Mouse (Mus musculus) layer of hippocampus, adult 8-10 months (tissue): ENCODE results near the gene Samd4b. TPM values are rescaled to one million over a fixed set of nuclear protein-coding genes. Genes with fewer than 3 reads are reported as not detected.

ENCODE experiments used
- DNase-seq, 2 experiments: peaks; one replicate each; pipeline ENCODE4 v3.0.0; 2022; ENCODE audit warnings: low spot score in 2 of 2
- total RNA-seq, 4 experiments: library from RNA; stranded (reverse); gene quantifications; 2 replicates each; pipeline ENCODE4 v1.2.4; 2022

Samd4b gene
- total RNA-seq, 4 experiments from 2014 or later, result 62.6 to 73.9 (median 66.2) TPM

DNA sequence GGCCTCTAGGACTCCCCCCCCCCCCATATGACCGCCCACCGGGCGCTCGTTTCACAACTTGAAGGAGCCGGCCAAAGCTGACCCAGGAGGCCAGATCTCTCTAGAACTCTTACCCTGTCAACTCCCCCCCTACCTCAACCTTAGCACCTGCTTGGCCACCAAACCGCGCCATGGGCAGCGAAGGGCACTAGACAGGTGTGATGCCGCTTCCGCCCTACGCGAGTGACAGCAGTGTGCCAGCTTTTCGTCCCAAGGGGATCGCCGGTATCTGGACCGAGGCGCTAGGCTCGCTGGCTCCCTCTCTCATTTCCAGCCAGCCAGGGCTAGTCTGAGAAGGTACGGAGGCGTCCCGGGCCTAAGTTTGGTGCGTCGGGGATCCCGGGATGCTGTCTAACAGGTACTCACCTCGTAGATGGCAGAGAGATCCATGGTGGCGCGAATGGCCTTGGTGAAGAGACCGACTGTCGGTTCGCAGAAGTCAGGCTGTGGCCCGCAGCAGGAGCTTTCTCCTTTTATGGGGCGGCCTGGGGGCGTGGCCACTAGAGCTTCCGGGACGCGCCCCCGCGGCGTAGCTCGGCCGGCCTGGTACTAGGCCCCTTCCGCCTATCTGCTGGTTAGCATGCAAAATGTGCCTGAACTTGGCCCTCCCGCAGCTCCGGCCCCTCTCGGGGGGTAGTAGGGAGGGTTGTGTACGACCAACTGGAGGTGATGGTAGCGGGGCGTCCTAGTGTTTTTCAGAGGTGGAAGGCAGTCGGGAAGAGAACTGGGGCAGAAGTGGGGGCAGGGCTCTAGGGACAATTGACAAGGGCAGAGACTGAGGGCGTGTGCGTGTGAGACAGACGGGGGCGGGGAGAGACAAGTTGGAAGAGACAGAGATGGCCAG is 218.9 kb downstream of the Samd4b start:
- peak; percentile 70 to 80 for DNase-seq

DNA sequence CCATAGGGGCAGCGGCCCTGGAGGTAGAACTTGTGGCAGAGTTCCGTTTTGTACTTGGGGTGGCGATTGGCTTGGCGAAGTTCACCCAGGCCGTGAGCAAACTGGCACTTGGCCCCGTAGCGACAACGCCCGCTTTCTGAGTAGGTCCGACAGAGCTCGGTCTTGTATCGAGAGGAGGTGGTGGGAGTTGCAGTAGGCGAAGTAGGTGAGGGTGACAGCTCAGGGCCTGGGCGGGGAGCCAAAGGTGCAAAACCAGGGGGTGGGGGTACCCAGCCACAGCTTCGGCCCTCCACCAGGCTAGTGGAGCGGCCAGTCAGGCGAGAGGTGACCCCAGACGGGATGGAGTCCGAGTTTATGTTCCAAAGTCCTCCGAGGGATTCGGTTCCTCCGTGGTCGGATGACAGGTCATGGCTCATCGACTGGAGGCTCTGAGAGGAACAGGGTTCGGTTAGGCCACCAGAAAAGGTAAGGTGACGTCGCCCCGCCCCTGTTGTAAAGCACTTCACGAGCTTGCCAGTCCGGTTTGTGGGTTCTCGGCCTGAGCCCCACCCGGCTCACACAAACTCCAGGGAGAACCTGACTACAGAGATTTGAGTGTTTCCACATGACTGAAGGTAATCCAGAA is 219.8 kb downstream of the Samd4b start:
- no peak for DNase-seq

DNA sequence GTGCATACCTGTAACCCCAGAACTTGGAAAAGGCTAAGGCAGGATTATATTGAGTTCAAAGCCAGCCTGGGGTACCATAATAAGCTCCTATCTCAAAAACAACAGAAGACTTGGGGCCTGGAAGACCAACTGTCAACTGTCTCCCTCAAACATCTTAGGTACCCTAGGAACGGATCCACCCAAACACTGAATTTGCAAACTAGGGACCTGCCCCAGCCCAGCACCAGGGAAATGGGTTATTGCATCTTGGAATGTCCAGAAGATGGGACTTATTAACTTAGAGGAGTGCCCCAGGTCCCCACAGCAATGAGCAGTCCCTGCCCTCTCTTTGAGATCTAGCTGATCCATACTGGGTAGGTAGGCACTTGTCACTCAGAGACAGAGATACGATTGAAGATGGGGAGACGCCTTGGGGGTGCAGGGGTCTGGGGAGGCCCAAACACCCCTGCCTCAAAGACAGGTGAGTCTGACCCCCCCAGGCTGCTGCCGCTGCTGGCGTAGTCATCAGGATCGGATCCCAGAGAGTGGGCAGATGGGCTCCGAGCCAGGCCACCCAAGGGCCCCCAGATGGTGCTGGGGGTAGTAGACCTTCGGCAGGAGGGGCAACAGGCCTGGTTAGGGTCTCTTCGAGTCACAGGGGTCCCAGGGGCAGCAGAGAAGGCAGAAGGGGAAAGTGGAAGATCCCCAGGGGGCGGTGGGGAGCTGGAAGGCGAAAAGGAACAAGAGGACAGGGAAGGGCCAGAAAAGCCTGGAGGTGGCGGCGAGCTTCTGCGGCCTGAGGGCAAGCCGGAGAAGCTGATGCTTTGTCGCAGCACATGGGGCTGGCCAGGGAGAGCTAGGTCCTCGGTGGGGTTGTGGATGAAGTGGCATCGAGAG is 220.5 kb downstream of the Samd4b start:
- DNase-seq, result no peak

- no peak for DNase-seq
Observed at GRCm38 (mm10) chr7:28376011-28376771, 221.8 kb downstream of the Samd4b start.

DNA sequence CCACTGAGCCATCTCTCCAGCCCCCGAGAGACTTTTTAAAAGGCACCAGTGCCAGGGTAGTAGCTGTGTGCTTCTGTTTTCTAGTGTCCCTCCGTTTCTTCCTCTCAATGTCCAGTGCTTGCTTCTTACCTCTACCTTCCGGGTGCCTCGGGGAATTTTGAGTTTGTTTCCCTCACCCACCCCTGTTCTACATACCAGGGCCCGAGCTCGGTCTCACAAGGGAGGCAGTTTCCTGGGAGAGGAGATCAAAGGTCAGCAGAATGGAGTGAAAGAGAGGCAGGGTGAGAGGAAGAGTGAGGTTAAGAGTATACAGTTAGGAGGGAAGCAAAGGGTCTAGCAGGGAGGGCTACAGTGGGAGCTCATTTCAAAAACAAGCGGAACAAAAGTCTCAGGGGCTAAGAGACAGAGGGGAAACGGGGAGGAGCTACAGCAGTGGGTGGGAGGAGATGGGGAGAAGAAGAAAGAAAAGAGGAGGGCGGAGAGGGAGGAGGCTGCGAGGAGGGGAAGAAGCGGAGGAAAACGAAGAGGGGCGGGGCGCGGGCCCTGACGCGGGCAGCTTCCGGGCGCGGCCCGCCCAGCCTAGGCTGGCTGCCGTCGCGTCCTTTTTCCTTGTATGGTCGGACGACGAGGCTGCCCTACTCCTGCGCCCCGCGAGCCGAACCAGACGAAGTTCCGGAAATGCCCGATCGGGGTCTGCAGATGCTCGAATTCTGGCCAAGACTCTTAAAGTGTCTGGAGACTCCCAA is 222.6 kb downstream of the Samd4b start:
- peak in 1 of 2 experiments; percentile 58 for DNase-seq

- DNase-seq, result no peak
Observed at GRCm38 (mm10) chr7:28374647-28375046, 223.3 kb downstream of the Samd4b start.

GRCm38 (mm10) chr7:28373891-28374495 is 224.0 kb downstream of the Samd4b start:
- no peak for DNase-seq

DNA sequence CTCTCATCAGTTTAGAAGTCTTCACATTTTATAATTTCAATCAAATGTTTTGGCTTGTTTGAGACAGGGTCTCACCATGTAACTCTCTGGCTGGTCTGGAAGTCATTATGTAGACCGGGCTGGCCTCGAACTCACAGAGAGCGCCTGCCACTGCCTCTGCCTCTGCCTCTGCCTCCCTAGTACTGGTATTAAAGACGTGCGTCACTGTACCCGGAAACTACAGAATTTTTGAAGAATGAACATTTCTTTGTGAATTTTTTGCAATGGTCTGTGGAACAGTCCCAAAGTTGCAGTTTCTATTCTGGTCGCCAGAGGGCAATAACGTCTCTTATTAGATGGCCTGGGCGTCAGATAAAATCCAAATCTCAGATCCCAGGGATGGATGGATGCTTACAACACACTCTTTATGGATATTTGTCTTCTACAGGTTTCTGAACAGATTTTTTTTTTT is 224.8 kb downstream of the Samd4b start:
- peak; percentile 68 to 83 for DNase-seq

DNA sequence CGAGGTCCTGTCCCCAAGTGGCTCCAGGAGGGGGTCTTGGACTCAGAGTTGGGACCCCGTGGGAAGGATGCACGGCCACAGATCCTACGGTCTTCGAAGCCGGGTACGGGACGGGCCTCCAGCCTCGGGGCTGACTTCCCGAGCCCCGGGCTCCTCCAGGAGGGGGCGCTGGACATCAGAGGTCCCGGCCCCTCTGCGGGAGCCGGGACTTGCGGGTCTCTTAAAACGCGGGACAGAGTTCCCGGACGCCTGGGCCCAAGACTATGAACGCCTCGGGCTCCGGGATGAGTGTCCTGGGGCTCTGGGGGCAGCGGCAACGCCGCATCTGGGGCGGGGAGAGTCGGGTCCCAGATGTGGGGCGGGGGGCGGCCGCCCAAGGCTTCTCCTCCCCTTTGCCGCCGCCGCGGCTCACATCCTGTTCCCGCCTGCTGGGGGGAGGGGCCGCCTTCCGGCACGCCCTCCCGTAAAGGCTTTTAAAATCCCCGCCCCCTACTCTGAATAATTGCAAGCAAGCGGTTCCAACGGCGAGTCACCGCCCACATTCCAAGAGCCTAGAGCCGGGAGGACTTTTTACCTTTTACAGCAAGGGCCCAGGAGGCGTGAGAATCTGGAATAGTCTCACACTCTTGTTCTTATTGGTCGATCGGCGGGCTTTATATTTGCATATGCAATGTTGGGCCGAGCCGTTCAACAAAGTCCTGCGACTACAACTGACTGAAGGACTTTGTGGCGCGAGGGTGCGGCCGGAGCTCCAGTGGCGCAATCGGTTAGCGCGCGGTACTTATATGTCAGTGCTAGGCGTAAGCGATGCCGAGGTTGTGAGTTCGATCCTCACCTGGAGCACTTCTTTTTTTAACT is 225.5 kb downstream of the Samd4b start, which contains the start of gene Plekhg2:
Gene Plekhg2, minus strand, starts transcription at position 349 of the 858 bp plus-strand sequence.
- peak; percentile 93 to 97 for DNase-seq

DNA sequence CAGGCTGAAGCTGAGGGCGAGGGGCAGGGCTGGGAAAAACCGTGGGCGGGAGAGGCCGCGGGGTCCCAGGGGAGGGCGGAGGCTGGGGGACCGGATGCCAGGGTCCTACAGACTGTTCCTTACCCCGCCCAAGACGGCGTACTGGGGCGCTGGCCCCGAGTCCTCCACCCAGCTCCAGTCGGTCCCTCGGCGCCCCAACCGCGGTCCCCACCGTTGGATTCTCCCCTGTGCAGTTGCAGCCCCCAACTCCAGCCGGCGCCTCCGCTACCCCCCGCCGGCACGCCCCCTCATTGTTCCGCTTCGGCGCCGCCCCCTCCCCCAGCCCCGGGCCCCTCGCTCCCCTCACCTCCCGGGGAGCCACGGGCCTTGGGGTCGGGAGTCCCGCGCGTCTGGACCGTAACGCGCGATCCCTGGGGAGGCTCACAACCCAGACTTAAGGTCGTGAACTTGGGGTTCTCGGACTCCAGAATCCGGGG is 226.4 kb downstream of the Samd4b start:
- DNase-seq, result no peak

DNA sequence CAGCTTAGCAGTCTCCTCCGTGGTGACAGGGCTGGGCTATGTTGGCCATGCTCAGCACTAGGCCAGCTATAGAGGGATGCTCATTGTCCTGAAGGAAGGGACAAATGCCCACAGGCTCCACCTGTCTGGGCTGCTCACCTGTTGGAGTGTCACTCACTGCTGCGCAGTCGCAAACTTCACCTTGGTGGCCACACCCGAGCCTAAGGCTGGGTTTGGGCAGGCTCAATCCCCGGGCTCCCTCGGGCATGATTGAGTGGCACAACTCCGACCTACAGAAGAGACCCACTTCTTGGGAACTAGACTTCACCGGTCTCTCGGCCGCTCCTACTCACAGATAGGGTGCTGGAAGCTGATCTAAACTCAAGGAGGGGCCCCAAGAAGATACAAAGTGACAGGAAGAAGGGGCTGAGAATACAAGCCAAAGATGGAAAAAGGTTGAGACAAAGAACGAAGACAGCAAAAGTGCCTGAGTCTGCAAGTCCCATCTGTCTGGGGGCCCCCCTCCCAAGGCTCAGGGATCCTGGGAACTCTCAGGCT is 226.9 kb downstream of the Samd4b start:
- DNase-seq, result no peak

- DNase-seq, result no peak
Observed at GRCm38 (mm10) chr7:28370051-28370450, 227.9 kb downstream of the Samd4b start.

GRCm38 (mm10) chr7:28368276-28368920 is 229.5 kb downstream of the Samd4b start:
- no peak for DNase-seq

DNA sequence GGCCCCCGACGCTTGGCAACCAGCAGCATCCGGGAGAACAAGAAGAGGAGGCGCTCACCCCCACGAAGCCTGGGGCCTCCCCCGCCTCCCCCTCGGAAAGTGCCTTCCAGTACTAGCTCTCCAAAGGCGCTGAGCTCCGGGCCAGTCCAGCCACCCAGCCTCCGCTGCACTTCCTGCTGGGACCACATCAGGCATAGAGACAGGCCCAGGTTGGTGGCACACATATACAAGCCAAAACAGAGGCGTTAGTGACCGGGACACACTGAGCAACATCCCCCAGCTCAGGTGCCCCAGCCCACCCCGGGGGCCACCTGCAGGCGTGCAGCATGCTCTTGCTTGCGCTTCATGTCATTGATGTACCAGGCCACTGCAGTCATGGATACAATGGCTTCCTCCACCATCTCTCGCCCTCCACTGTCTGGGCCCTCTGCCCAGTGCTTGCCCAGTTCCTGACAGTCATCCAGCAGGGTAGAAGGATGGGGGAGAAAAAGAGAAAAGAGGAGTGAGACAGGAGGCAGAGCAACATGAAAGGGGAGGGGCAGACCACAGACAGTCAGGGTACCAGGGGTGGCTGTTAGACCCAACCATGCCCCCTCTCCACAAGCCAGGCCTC is 230.2 kb downstream of the Samd4b start:
- no peak for DNase-seq

DNA sequence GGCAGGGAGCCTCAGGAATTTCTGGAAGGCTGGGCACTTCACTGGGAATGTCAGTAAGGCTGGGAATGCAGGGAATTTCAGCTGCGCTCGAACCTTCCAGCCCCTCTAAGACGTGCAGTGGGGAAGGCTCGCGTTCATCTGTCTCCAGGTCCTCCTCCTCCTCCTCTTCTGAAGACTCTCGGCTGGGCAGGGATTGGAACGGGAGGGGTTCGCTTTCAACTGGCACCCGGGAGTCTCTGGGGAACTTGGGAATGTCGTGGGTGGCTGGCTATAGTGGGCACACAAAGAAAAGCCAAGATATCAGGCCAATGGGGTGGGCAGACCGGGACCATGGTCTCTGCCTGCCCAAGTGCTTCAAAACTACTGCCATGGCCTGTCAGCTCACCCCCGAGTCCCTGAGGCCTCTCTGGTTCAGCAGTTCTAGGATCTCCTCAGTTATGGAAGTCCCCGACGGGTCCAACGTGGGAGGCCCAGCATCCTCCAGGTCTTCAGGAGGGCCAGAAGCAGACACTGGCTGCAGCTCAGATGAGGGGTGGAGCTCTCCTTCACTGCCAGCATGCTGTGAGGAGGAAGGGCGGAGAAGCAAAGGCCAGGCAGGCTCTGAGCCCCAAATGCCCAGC is 235.4 kb downstream of the Samd4b start:
- no peak for DNase-seq

DNA sequence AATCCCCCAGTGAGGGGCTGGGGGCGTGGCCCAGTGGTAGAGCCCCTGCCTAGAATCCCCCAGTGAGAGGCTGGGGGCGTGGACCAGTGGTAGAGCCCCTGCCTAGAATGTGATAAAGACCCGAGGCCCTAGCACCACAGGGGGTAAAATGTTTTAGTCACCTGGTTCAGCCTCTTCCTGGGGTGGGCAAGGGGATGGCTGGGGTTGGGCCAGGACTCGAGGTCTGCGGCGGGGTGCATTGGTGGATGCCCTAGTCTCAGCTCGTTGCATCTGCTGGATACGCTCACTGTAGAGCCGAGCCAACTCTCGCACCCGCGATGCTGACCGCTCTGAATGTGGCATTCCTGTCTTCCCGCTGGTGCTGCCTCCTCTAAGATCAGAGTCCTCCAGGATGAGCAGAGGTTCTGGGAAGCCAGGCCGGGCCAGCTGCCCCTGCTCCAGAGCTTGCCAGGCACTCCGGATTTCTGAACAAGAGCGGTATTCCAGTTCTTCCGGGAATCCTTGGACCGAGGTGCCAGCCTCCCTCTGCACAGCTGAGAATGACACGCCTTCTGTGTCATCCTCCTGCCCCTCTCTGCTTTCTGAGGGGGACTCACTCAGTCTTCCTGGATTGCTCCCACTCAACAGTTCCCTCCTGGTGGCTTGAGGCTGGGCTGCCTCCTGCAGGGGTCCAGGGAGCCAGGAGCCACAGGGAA is 236.2 kb downstream of the Samd4b start:
- DNase-seq, result no peak
